Mouse (Mus musculus): ENCODE data around the gene Gpr182.

The Gpr182 gene

DNA sequence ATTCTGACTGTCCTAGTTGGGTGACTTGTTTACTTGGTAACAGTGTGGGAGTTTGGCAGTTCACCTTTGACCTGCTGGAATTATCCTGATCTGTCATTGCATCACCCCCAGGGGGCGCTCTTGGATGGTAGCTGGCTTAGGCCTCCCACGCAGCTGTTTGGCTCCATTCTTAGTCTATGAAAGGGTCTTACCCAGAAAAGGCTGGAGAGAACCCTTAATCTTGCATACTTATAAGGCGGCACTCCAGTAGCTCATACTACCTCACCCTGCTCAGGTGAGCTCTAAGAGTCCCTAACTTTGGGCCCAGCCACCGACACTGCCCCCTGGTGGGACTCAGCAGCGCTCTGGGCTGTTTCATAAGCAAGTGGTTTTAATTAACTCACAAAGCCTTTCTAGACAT is 6.9 kb downstream of the Gpr182 start:
- in situ Hi-C loops (cut with MboI; ENCODE audit: low pct_unique_long_range_greater_than_20kb in 1 of 2, low sequenced_read_pairs in 2 of 2, unreplicated experiment in 1 of 2): loop anchor here (5.0 to 25.0 kb wide), 3 partner anchors 193 to 443 kb away; partner anchors contain the start of genes Hsd17b6 (in 2 of the 2), Gls2 (in 1 of the 2) and Rbms2 (in 1 of the 2)

DNA sequence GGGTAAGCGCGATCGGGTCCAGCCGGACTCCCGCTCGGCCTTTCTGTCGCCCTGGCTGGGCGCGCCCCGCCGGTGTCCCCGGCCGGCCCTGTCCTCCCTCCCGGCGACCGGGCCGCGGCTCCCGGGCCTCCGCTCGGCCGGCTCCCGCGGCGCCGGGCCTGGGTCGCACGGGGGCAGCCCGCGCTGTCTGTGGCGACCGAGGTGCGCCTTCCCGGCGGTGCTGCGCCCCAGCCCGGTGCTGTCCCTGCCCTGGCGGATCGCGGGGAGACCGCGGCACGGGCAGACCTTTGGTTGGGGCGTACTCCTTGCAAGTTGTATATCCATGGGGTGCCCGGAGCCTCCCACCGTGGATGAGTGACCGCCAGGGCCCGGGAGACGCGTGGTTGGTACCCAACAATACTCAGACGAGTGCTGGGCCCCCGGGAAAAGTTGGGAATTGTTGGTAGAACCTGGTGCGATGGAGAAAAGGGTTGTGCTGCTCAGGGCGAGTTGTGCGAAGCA is 11.8 kb downstream of the Gpr182 start:
- in situ Hi-C loops (cut with MboI; ENCODE audit: low pct_unique_long_range_greater_than_20kb in 1 of 2, low sequenced_read_pairs in 2 of 2, unreplicated experiment in 1 of 2): loop anchor here (5.0 to 25.0 kb wide), 4 partner anchors 198 to 448 kb away; partner anchors contain the start of genes Hsd17b6 (in 2 of the 2), Gls2 (in 1 of the 2) and Rbms2 (in 1 of the 2)

DNA sequence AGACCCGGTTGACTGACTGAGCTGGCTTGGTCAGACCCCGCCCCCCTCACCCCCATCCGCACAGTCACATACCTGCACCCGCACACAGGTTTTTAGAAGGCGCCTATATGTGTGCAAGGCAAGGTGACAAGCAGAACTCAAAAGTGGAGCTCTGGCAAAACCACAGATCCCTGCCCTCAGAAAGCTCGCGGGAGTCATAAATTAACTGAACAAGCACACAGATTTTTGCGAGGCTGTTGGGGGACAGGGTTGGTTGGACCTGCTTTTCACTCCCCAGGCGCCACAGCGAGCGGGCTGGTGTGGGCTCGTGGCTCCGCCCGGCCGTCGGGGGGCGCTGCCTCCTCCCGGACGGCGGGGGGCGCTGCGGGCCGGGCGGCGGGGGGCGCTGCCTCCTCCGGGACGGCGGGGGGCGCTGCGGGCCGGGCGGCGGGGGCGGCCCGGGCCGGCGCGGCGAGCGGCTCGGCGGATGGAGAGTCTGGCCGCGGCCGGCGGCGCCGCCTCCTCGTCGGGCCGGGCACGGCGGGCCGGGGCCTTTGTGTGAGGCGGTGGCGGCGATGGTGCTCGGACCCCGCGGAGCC is 12.4 kb downstream of the Gpr182 start, which contains the start of gene Zbtb39:
Zbtb39 (plus strand) TSS at position 456 of the 578 bp plus-strand sequence.
- in situ Hi-C loops (cut with MboI; ENCODE audit: low pct_unique_long_range_greater_than_20kb in 1 of 2, low sequenced_read_pairs in 2 of 2, unreplicated experiment in 1 of 2): loop anchor here (5.0 to 25.0 kb wide), 2 partner anchors 203 to 448 kb away; partner anchors contain the start of genes Gls2 (in 1 of the 2) and Rbms2 (in 1 of the 2)

DNA sequence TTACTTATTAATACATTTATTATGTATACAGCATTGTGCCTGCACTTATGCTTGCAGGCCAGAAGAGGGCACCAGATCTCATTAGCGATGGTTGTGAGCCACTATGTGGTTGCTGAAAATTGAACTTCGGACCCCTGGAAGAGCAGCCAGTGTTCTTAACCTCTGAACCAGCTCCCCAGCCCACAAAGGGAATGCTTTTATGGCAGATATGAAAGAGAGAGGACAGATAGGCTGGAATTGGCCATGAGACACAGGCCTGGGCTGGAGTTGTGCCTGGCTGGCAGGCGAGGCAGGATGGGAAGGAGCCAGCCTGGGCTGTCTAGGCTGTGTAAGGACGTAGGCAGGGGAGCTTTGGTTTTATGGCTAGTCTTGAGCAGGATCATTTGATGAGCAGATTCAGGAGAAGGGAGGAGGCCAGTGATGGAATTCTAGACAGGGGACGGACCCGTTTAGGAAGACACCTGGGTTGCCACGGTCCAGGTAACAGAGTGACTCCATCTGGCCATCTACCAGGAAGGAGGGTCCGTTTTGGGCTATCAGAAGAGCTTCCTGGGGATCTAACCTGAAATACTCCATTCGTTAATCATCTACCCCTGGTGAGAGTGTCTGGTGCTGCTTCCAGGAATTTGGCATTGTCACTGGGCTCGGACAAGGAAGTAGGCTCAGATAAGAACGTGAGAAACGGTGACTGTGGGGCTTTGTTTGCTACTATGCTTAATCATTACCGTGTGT is 13.2 kb downstream of the Gpr182 start:
- in situ Hi-C loops (cut with MboI; ENCODE audit: low pct_unique_long_range_greater_than_20kb in 1 of 2, low sequenced_read_pairs in 2 of 2, unreplicated experiment in 1 of 2): loop anchor here (5.0 to 25.0 kb wide), 2 partner anchors 204 to 449 kb away; partner anchors contain the start of genes Gls2 (in 1 of the 2) and Rbms2 (in 1 of the 2)

DNA sequence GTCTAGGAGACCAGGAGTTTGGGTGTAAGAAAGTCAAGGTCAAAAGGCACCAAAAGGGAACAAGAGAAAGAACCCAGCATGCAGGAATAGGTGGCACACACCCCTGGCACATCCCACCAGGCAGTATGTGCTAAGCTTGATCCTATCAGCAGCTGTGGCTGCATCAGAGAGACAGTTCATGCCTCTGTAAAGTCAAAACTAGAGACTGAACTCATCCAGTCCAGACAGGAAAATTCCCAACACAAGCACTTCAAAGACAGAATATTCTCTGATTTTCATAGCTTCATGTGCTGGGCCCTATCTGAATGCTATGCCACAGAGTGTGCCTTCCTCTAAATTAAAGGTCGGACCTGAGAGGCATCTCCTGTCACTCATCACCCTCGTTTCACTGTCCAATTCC is 14.0 kb downstream of the Gpr182 start:
- in situ Hi-C loops (cut with MboI; ENCODE audit: low pct_unique_long_range_greater_than_20kb in 1 of 2, low sequenced_read_pairs in 2 of 2, unreplicated experiment in 1 of 2): loop anchor here (5.0 to 25.0 kb wide), 2 partner anchors 205 to 450 kb away; partner anchors contain the start of genes Gls2 (in 1 of the 2) and Rbms2 (in 1 of the 2)

DNA sequence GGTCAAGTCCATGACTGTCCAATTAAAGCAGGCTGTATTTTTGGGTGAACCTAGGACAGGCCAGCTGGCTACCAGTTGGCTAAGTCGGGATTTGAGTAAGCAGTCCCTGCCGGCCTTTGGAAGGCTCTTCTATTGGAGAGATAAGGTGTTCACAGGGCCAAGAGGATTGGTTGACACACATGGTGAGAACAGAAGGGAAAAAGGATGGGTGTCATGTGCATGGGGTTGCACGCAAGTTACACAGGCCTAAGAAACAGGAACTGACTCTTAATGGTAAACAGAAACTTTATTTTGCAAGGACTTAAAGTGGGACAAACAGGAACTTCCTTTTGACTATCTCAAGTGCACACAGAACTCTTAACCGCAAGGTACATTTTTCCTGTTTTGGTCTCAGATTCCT is 14.6 kb downstream of the Gpr182 start:
- in situ Hi-C loops (cut with MboI; ENCODE audit: low pct_unique_long_range_greater_than_20kb in 1 of 2, low sequenced_read_pairs in 2 of 2, unreplicated experiment in 1 of 2): loop anchor here (5.0 to 25.0 kb wide), 2 partner anchors 205 to 450 kb away; partner anchors contain the start of genes Gls2 (in 1 of the 2) and Rbms2 (in 1 of the 2)

DNA sequence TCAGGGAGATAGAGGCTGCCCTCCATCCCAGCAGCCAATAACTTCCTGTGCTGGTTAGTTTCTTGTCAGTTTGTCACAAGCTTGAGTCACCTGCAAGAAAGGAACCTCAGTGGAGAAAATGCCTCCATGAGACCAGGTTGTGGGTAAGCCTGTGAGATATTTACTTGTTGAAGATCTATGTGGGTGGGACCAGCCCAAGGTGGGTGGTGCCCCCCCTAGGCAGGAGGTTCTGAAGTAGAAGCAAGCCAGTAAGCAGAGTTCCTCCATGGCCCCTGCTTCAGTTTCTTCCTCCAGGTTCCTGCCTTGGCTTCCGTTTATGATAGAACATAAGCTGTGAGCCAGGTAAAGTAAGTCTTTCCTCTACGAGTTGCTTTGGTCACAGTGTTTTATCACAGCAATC is 15.3 kb downstream of the Gpr182 start:
- in situ Hi-C loops (cut with MboI; ENCODE audit: low pct_unique_long_range_greater_than_20kb in 1 of 2, low sequenced_read_pairs in 2 of 2, unreplicated experiment in 1 of 2): loop anchor here (5.0 to 25.0 kb wide), 2 partner anchors 206 to 451 kb away; partner anchors contain the start of genes Gls2 (in 1 of the 2) and Rbms2 (in 1 of the 2)

DNA sequence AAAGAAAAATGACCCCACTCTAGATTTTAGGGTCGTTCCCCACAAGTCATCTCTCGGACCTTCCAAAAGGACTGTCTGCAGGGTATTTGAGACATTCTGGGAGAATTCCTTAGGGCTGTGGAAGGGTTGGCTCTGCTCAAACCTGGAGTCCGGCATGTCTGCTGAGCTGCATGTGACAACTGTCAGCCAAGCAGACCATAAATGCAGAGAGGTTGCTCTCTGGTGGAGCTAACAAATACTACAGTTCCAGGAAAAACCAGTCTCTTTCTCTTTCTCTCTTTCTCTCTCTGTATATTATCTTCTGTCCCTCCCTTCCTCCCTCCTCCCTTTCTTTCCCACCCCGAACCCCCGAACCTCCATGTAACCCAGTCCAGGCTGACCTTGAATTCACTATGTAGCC is 17.1 kb downstream of the Gpr182 start:
- in situ Hi-C loops (cut with MboI; ENCODE audit: low pct_unique_long_range_greater_than_20kb in 1 of 2, low sequenced_read_pairs in 2 of 2, unreplicated experiment in 1 of 2): loop anchor here in 1 of 2 experiments (25.0 kb wide), 1 partner anchor 453 kb away; the partner anchor contains the start of genes Gls2 and Rbms2

DNA sequence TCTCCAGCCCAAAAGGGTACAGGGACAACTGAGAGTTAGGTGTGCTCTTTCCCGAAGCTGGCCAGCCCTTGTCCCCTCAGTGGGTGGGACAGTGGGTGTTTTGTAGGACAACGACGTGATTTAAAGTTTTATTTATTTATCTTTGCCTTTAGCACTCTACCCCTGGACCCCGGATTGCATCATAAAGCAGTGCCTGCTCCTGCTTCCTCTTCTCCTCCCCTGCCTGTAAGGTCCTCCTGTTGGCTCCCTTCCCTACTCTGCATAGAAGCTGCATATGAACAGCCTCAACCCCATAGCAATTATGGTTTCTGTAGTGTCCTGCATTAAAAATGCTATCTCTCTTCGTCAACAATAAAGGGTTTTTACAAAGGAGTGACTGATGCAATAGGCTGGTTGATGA is 20.1 kb downstream of the Gpr182 start:
- in situ Hi-C loops (cut with MboI; ENCODE audit: low pct_unique_long_range_greater_than_20kb in 1 of 2, low sequenced_read_pairs in 2 of 2, unreplicated experiment in 1 of 2): loop anchor here in 1 of 2 experiments (25.0 kb wide), 1 partner anchor 456 kb away; the partner anchor contains the start of genes Gls2 and Rbms2

DNA sequence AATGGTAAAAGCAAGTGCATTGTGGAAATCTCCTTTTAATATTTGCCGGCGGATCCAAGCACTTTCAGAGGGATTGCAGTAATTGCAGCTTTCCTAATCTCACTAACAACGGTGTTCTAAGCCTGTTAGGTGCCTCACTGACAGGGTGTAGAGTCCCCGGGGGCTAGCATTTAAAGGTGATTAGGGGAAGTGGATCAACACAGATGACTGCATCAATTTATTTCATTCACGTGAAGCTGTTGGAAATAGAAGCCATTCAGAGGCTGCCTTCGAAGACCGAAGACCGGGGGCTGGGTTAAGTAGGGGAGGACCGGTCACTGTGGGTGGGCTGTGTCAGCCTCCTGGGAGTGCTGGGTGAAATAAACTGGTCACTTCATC is 20.6 kb downstream of the Gpr182 start:
- in situ Hi-C loops (cut with MboI; ENCODE audit: low pct_unique_long_range_greater_than_20kb in 1 of 2, low sequenced_read_pairs in 2 of 2, unreplicated experiment in 1 of 2): loop anchor here in 1 of 2 experiments (25.0 kb wide), 1 partner anchor 456 kb away; the partner anchor contains the start of genes Gls2 and Rbms2

DNA sequence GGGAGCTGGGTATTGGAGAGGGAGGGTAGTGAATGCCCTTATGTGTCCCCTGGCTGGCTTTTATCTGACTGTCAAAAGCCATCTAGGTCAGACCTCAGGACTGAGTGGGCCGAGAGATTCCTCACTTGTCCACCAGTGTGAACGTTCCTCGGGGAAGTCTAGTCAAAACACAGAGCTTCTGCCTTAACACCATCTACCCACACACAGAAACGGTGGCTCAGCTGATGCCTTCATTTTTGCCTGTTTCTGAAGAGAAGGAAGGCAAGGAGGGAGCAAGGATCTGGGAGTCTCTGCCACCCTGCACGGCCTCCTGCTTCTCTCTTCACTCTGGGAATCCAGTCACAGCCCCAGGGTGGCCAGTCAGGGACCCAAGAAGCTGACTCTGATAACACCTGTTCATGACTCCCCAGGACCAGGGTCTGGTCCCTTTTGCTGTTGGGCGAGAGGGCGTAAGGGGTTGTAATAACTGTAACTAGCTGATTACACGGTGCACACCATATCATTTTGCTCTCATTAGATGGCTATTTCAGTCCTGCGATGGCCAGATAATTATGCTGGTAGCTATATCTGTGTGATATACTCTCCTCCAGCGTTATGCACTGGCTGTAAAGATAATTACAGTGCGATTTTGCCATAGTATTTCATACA is 21.1 kb downstream of the Gpr182 start:
- in situ Hi-C loops (cut with MboI; ENCODE audit: low pct_unique_long_range_greater_than_20kb in 1 of 2, low sequenced_read_pairs in 2 of 2, unreplicated experiment in 1 of 2): loop anchor here in 1 of 2 experiments (25.0 kb wide), 1 partner anchor 457 kb away; the partner anchor contains the start of genes Gls2 and Rbms2

DNA sequence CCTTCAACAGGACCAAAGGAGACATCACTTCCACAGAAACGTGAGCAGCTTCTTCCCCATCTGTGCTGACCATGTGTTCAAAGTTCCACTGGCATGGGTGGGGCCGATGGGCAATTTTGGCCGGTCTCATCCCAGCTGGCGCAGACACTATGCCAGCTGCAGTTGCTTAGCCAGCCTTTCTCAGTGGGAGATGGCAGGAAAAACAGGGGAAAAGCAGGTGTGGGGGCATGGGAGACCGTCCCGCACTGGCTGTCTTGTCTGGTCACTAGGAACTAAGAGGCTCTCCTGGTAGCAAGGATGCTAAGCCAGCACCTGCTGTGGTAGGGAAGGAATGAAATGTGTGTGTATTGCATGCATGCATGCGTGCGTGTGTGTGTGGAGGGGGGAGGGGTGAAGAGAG is 23.1 kb downstream of the Gpr182 start:
- in situ Hi-C loops (cut with MboI; ENCODE audit: low pct_unique_long_range_greater_than_20kb in 1 of 2, low sequenced_read_pairs in 2 of 2, unreplicated experiment in 1 of 2): loop anchor here in 1 of 2 experiments (25.0 kb wide), 1 partner anchor 459 kb away; the partner anchor contains the start of genes Gls2 and Rbms2

DNA sequence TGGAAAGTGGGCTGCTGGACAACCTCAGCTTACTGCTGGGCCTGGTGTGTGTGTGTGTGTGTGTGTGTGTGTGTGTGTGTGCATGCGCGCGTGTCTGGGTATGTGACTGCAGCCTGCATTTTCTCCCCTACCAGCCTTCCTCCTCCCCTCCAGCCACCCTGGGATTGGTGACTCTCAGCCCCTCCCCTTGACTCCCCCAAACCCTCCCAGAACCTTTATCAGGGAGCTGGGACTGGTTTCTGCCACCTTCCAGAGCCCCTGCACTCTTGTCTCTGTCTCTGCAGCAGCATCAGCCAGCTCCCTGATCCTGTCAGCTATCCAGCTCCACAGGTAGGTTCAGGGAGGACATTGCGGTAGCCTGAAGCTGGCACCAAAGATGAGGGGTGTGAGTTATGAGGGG is 26.4 kb downstream of the Gpr182 start:
- in situ Hi-C loops (cut with MboI; ENCODE audit: low pct_unique_long_range_greater_than_20kb in 1 of 2, low sequenced_read_pairs in 2 of 2, unreplicated experiment in 1 of 2): loop anchor here in 1 of 2 experiments (25.0 kb wide), 1 partner anchor 462 kb away; the partner anchor contains the start of genes Gls2 and Rbms2

DNA sequence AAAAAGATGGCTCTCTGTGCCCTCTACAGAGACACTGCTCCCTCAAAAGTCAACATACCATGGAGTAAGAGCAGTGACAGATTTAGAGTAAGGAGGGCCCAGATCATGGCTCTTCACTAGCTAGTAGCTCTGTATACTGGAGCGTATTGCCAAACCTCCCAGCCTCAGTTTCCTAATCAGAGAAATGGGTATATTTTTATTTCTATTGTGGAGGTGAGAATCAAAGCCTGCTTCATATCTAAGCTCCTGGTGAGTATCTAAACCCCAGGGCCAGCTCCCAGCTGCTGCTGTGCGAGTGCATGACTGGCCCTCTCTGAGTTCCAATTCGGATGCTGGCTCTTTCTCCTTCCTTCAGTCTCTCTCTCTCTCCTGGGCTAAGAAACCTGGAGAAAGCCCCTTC is 27.4 kb downstream of the Gpr182 start, which contains the start of gene Tac2:
Tac2 (plus strand) TSS at position 301 of the 400 bp plus-strand sequence.
- in situ Hi-C loops (cut with MboI; ENCODE audit: low pct_unique_long_range_greater_than_20kb in 1 of 2, low sequenced_read_pairs in 2 of 2, unreplicated experiment in 1 of 2): no loop called here

DNA sequence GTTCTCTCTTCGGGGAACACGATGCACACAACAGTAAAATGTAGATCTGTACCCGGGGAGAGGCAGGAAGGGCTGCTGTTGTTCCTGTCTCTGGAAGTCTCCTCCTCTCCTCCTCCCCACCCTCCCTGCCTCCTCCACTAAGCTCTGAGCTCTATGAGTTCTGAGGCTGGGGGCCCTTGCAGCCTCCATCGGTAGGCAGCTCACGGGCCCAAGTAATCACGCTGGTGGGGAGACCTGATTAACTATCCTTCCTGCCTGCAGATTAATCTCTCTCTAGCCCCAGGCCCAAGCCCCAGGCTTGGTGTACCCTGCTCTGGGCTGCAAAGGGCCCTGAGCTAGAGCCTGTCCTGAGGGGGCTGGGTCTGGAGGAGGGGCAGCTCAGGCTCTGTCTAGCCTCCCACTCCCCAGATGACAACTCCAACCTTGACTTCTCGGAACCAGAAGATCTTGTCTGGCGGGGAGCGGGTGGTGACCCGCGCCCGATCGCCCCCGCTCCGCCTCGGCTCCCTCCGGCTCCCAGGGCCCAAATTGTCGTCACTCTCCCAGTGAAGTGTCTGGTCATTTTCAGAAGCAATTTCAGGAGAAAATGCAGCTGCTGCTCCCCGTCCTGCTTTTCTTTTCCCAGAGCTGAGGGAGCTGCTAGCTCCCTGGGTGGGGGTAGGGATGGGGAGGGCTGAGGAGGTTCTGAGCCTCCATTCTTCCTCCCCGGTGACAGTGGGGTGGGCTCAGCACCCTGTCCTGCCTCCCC is 29.7 kb downstream of the Gpr182 start:
- in situ Hi-C loops (cut with MboI; ENCODE audit: low pct_unique_long_range_greater_than_20kb in 1 of 2, low sequenced_read_pairs in 2 of 2, unreplicated experiment in 1 of 2): no loop called here

DNA sequence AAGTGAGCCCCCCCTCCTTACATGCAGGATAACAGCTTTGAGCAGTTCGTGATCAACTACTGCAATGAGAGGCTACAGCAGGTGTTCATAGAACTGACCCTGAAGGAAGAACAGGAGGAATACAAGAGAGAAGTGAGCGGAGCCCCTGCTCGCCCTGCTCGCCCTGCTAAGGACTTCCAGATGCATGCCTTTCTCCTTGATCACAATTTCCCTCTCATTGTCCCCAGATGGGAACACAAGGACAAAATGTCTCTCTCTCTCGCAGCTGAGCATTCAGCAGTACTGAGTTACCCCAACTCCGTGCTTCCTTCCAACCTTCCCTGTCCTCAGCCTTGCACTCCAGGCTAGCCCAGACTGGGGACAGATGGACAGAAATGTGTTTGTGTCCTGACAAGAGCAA is 38.8 kb downstream of the Gpr182 start:
- in situ Hi-C loops (cut with MboI; ENCODE audit: low pct_unique_long_range_greater_than_20kb in 1 of 2, low sequenced_read_pairs in 2 of 2, unreplicated experiment in 1 of 2): no loop called here

DNA sequence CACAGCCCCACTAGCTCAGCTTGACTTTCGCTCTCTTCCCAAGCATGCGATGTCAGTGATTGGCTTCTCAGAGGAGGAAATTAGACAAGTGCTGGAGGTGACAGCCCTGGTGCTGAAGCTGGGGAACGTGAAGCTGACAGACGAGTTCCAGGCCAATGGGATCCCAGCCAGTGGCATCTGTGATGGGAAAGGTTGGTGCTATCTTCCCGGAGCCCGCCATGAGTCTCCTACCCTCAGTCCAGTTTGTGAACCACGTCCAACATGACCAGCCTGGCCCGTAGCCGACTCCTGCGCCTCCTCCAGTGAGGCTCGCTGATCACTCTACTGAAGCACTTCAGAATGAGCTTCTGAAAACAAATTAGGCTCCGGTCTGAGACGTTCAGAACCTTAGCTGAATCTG is 41.2 kb downstream of the Gpr182 start:
- in situ Hi-C loops (cut with MboI; ENCODE audit: low pct_unique_long_range_greater_than_20kb in 1 of 2, low sequenced_read_pairs in 2 of 2, unreplicated experiment in 1 of 2): no loop called here

All from mouse embryonic stem cell (cell line).